Mouse (Mus musculus) erythroblast, embryonic 14.5 days (primary cell): Measurements from ENCODE around the gene Pcca. TPM values are rescaled to one million over a fixed set of nuclear protein-coding genes. Genes with fewer than 3 reads are reported as not detected.

ENCODE experiments used
- H3K27me3 ChIP-seq: 2 replicates; pipeline ENCODE4 v1.6.1; 2012; ENCODE audit warnings: inconsistent platforms; ENCODE audit not compliant: control insufficient read depth
- H3K36me3 ChIP-seq: 2 replicates; pipeline ENCODE4 v1.6.1; 2012; ENCODE audit warnings: mild to moderate bottlenecking, inconsistent platforms; ENCODE audit not compliant: control insufficient read depth
- H3K4me1 ChIP-seq: 2 replicates; pipeline ENCODE4 v1.6.1; 2012; ENCODE audit warnings: inconsistent platforms; ENCODE audit not compliant: control insufficient read depth
- H3K4me3 ChIP-seq: replicated peaks from 2 replicates; pipeline ENCODE3; 2012; ENCODE audit warnings: moderate library complexity, mild to moderate bottlenecking, inconsistent platforms
- H3K9me3 ChIP-seq: 2 replicates; pipeline ENCODE4 v1.6.1; 2012; ENCODE audit warnings: low read length, inconsistent platforms, mixed read lengths; ENCODE audit not compliant: control insufficient read depth
- GATA1 ChIP-seq: IDR thresholded peaks from 2 replicates; pipeline ENCODE4 v1.6.1; 2012; ENCODE audit warnings: low read length, inconsistent platforms, mixed read lengths
- TAL1 ChIP-seq: IDR thresholded peaks from 3 replicates; pipeline ENCODE4 v1.6.1; 2012; ENCODE audit warnings: low read length, inconsistent platforms, mixed read lengths
- polyA plus RNA-seq: library from polyadenylated mRNA; stranded (reverse); fragments of >175 nt; gene quantifications from 2 replicates; pipeline ENCODE4 v1.2.3, GENCODE M21; 2012

The Pcca gene
- 0.07 and 0.09 TPM in 2 replicates for polyA plus RNA-seq

GRCm38 (mm10) chr14:122534017-122534924 lies at the start of gene Pcca:
Pcca (plus strand) TSS chr14:122534324.
- Histone ChIP-seq H3K4me1 (peaks cover 20% of the 10 kb centered on the region), H3K27me3 (no peaks in the 10 kb centered on the region), H3K4me3 (peak within 1 kb of the TSS; percentile 76), H3K9me3 (no peaks in the 10 kb centered on the region), H3K36me3 (no peaks in the 10 kb centered on the region)
- TF ChIP-seq GATA1 (no peak), TAL1 (no peak)

- peaks cover 100% of the 10 kb centered on the region for H3K27me3 ChIP-seq
- TF ChIP-seq GATA1, result no peak
- no peak for TF ChIP-seq TAL1
- no peaks in the 10 kb centered on the region; the same call in 1 of the 2 replicates for H3K9me3 ChIP-seq
- no peaks in the 10 kb centered on the region for H3K4me1 ChIP-seq
- H3K4me3 ChIP-seq, result no peak overlapping the region
- H3K36me3 ChIP-seq, result no peaks in the 10 kb centered on the region
Measured at GRCm38 (mm10) chr14:122484458-122484843, 49.7 kb upstream of the Pcca start.

GRCm38 (mm10) chr14:122484844-122485551 lies 49.1 kb upstream of the Pcca start:
- no peak overlapping the region for H3K4me3 ChIP-seq
- no peak for TF ChIP-seq TAL1
- TF ChIP-seq GATA1, result no peak
- no peaks in the 10 kb centered on the region for H3K36me3 ChIP-seq
- peaks cover 100% of the 10 kb centered on the region for H3K27me3 ChIP-seq
- no peaks in the 10 kb centered on the region for H3K4me1 ChIP-seq
- H3K9me3 ChIP-seq, result no peaks in the 10 kb centered on the region; the same call in 1 of the 2 replicates

- Histone ChIP-seq H3K9me3 (no peaks in the 10 kb centered on the region; the same call in 1 of the 2 replicates), H3K36me3 (no peaks in the 10 kb centered on the region), H3K4me1 (no peaks in the 10 kb centered on the region), H3K4me3 (no peak overlapping the region), H3K27me3 (peaks cover 100% of the 10 kb centered on the region)
- TF ChIP-seq GATA1, result no peak
- TF ChIP-seq TAL1, result no peak
Measured at GRCm38 (mm10) chr14:122485635-122486181, 48.4 kb upstream of the Pcca start.

GRCm38 (mm10) chr14:122486611-122487010 lies 47.5 kb upstream of the Pcca start:
- no peaks in the 10 kb centered on the region for H3K36me3 ChIP-seq

GRCm38 (mm10) chr14:122487366-122487765 lies 46.8 kb upstream of the Pcca start:
- TF ChIP-seq GATA1, result no peak
- TF ChIP-seq TAL1, result no peak

More at GRCm38 (mm10) chr14:122486611-122487010, 47.5 kb upstream of the Pcca start:
- Histone ChIP-seq H3K4me1 (no peaks in the 10 kb centered on the region), H3K4me3 (no peak overlapping the region), H3K9me3 (no peaks in the 10 kb centered on the region), H3K27me3 (peaks cover 100% of the 10 kb centered on the region)
- TF ChIP-seq GATA1 (no peak), TAL1 (no peak)

GRCm38 (mm10) chr14:122489041-122489440 lies 45.1 kb upstream of the Pcca start:
- Histone ChIP-seq H3K27me3 (peaks cover 91% of the 10 kb centered on the region), H3K4me3 (no peak overlapping the region), H3K9me3 (no peaks in the 10 kb centered on the region), H3K4me1 (no peaks in the 10 kb centered on the region), H3K36me3 (no peaks in the 10 kb centered on the region)
- TF ChIP-seq TAL1, result no peak
- no peak for TF ChIP-seq GATA1

More at GRCm38 (mm10) chr14:122487366-122487765, 46.8 kb upstream of the Pcca start:
- peaks cover 95% of the 10 kb centered on the region for H3K27me3 ChIP-seq
- no peak overlapping the region for H3K4me3 ChIP-seq
- H3K4me1 ChIP-seq, result no peaks in the 10 kb centered on the region
- H3K36me3 ChIP-seq, result no peaks in the 10 kb centered on the region
- no peaks in the 10 kb centered on the region for H3K9me3 ChIP-seq

GRCm38 (mm10) chr14:122489686-122490414 lies 44.3 kb upstream of the Pcca start:
- TF ChIP-seq GATA1 (no peak), TAL1 (no peak)
- H3K9me3 ChIP-seq, result no peaks in the 10 kb centered on the region; the same call in 1 of the 2 replicates
- H3K36me3 ChIP-seq, result no peaks in the 10 kb centered on the region
- no peak overlapping the region for H3K4me3 ChIP-seq
- H3K27me3 ChIP-seq, result peaks cover 83% of the 10 kb centered on the region
- no peaks in the 10 kb centered on the region for H3K4me1 ChIP-seq
